Comparison of ENCODE assay signal across 8 mouse cellular contexts in the genomic region with DNA sequence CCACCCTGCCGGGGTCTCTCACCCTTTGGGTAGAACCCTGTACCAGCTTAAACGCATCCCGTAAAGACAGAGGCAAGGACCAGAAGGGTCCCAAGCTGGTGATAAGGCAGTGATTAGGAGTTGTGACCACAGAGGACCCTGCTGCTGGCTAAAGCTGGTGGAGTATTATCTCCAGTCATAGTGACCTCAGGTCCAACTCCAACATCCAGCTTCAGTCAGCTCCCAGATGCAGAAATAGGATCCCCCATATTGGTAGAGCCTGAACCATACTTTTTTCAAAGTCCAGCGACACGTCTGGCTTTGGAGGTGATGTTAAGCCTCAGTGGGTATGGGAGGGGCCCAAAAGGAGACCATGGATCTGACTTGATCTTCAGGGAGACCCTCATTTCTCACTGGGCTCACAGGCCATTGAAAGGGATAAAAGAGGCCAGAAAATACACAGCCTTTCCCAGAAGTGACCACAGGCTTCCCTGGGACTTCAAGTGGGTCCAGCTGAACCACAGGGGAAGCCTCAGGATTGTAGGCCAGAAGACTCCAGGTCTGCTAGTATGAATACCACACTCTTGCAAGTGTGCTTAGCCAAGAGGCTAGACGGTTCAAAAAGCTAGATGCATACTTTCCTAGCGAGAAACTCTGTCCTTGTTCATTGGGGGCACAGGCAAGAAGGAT. TPM values are rescaled to one million over a fixed set of nuclear protein-coding genes. Genes with fewer than 3 reads are reported as not detected.
DNase-seq lines count a peak whose midpoint lies in the region; ATAC-seq and TF ChIP-seq lines count a peak whose summit lies in the region.

No protein-coding gene starts in this region.

- no peaks in the 10 kb centered on the region for H3K9me3 ChIP-seq in forebrain, embryonic 16.5 days (ENCODE audit: control insufficient read depth, low read length)
- H3K9me3 ChIP-seq in liver, embryonic 11.5 days (ENCODE audit: control insufficient read depth, low read length), result no peaks in the 10 kb centered on the region
- H3K9me3 ChIP-seq in stomach, embryonic 15.5 days, result no peaks in the 10 kb centered on the region

- H3K36me3 ChIP-seq in spleen, adult 2 months (ENCODE audit: control insufficient read depth, insufficient read depth, low read length), result no peaks in the 10 kb centered on the region
- no peaks in the 10 kb centered on the region for H3K36me3 ChIP-seq in forebrain, embryonic 16.5 days (ENCODE audit: control insufficient read depth, insufficient read depth)
- no peaks in the 10 kb centered on the region; the same call in 1 of the 2 replicates for H3K36me3 ChIP-seq in liver, embryonic 11.5 days (ENCODE audit: control insufficient read depth, insufficient read depth, low read length)
- H3K36me3 ChIP-seq in stomach, embryonic 15.5 days, result peaks cover 6% of the 10 kb centered on the region; the same call in 1 of the 2 replicates

- H3K27me3 ChIP-seq in spleen, adult 2 months (ENCODE audit: control insufficient read depth, insufficient read depth, low read length), result peaks cover 14% of the 10 kb centered on the region
- no peaks in the 10 kb centered on the region for H3K27me3 ChIP-seq in forebrain, embryonic 16.5 days (replicated peaks; ENCODE audit: control insufficient read depth, insufficient read depth, low read length)
- peaks cover 29% of the 10 kb centered on the region for H3K27me3 ChIP-seq in liver, embryonic 11.5 days (replicated peaks; ENCODE audit: control insufficient read depth, insufficient read depth, low read length)
- H3K27me3 ChIP-seq in stomach, embryonic 15.5 days (replicated peaks), result no peaks in the 10 kb centered on the region

- no peak for TF ChIP-seq POLR2A in spleen, adult 2 months (IDR thresholded peaks at IDR 0.05; ENCODE audit: low read depth, low read length)

- no peak for TF ChIP-seq CTCF in spleen, adult 2 months (IDR thresholded peaks at IDR 0.05; ENCODE audit: extremely low read depth, insufficient read depth, insufficient read length, insufficient replicate concordance)

- peak overlapping the region; percentile 55 for H3K4me3 ChIP-seq in spleen, adult 2 months (ENCODE audit: extremely low read depth, insufficient read depth, insufficient read length)
- H3K4me3 ChIP-seq in forebrain, embryonic 16.5 days (replicated peaks; ENCODE audit: low read length), result peak overlapping the region; percentile 73
- peak overlapping the region; percentile 78 for H3K4me3 ChIP-seq in liver, embryonic 11.5 days (ENCODE audit: low read depth, low read length)
- H3K4me3 ChIP-seq in stomach, embryonic 15.5 days (replicated peaks), result peak overlapping the region; percentile 92

- peak overlapping the region; percentile 64 for H3K4me2 ChIP-seq in forebrain, embryonic 16.5 days (ENCODE audit: low read length)
- H3K4me2 ChIP-seq in liver, embryonic 11.5 days, result peak overlapping the region; percentile 83
- H3K4me2 ChIP-seq in stomach, embryonic 15.5 days, result peak overlapping the region; percentile 92

- ATAC-seq in forebrain, embryonic 16.5 days, result no peak
- ATAC-seq in liver, embryonic 11.5 days (replicated peaks; ENCODE audit: low FRiP score), result no peak
- ATAC-seq in stomach, embryonic 15.5 days (ENCODE audit: insufficient read depth, low FRiP score, low read depth), result no peak

- DNase-seq in spleen, adult 2 months (ENCODE audit: low read depth in 1 of 2, low spot score in 2 of 2), result no peak
- no peak for DNase-seq in spleen, postnatal 4 days (ENCODE audit: low spot score in 2 of 2)
- no peak for DNase-seq in liver, embryonic 11.5 days (ENCODE audit: low spot score)
- no peak for DNase-seq in right cerebral cortex, postnatal 25 days
- no peak for DNase-seq in cerebellum, adult 8-10 months
- DNase-seq in T-cell, adult 2 months (ENCODE audit: low spot score), result no peak

- peak overlapping the region; percentile 53 for H3K27ac ChIP-seq in spleen, adult 2 months (ENCODE audit: insufficient read depth, low read length)
- H3K27ac ChIP-seq in forebrain, embryonic 16.5 days (ENCODE audit: low read length), result no peak overlapping the region; the same call in 1 of the 2 replicates
- H3K27ac ChIP-seq in liver, embryonic 11.5 days (ENCODE audit: low read depth, low read length), result peak overlapping the region; percentile 89
- H3K27ac ChIP-seq in stomach, embryonic 15.5 days, result peak overlapping the region; percentile 86

- H3K9ac ChIP-seq in forebrain, embryonic 16.5 days (replicated peaks; ENCODE audit: low read depth, low read length), result peak overlapping the region; percentile 92
- H3K9ac ChIP-seq in liver, embryonic 11.5 days (ENCODE audit: low read depth, low read length), result peak overlapping the region; percentile 81
- H3K9ac ChIP-seq in stomach, embryonic 15.5 days, result peak overlapping the region; percentile 96

- 77% methylated on average over 7 of the region's 7 CpGs for WGBS in spleen, adult 2 months
- 15% methylated on average over 7 of the region's 7 CpGs for WGBS in forebrain, embryonic 16.5 days
- 19% methylated on average over 7 of the region's 7 CpGs for WGBS in liver, embryonic 11.5 days
- WGBS in stomach, embryonic 15.5 days, result 18% methylated on average over 7 of the region's 7 CpGs

- H3K4me1 ChIP-seq in spleen, adult 2 months (ENCODE audit: control insufficient read depth, insufficient read depth, insufficient read length), result peaks cover 3% of the 10 kb centered on the region; the same call in 1 of the 2 replicates
- H3K4me1 ChIP-seq in forebrain, embryonic 16.5 days (replicated peaks; ENCODE audit: control insufficient read depth, insufficient read depth, low read length), result peaks cover 55% of the 10 kb centered on the region
- H3K4me1 ChIP-seq in liver, embryonic 11.5 days (replicated peaks; ENCODE audit: control insufficient read depth, insufficient read depth, low read length), result peaks cover 27% of the 10 kb centered on the region
- peaks cover 53% of the 10 kb centered on the region for H3K4me1 ChIP-seq in stomach, embryonic 15.5 days

RNA-seq across cellular contexts. Expression of a gene that starts 1.3 kb away (rescaled TPM):
- polyA plus RNA-seq in spleen, adult 2 months (2012; rRNA removed), result 41.0 and 46.9 TPM in 2 replicates
- 5.5 and 5.8 TPM in 2 replicates for polyA plus RNA-seq in forebrain, embryonic 16.5 days (2015; fragmentation: Nextera tagmentation; extraction: Ambion mirVana)
- 14.3 and 19.4 TPM in 2 replicates for polyA plus RNA-seq in liver, embryonic 11.5 days (2014; fragmentation: Nextera tagmentation; extraction: Ambion mirVana)
- polyA plus RNA-seq in stomach, embryonic 15.5 days (2015; fragmentation: Nextera tagmentation; extraction: Ambion mirVana), result 24.6 and 29.7 TPM in 2 replicates
